Mouse (Mus musculus): ENCODE data around the gene BC030867. TPM values are rescaled to one million over a fixed set of nuclear protein-coding genes. Genes with fewer than 3 reads are reported as not detected.

Gene BC030867
- polyA plus RNA-seq, 1 experiment = 31.8 TPM

DNA sequence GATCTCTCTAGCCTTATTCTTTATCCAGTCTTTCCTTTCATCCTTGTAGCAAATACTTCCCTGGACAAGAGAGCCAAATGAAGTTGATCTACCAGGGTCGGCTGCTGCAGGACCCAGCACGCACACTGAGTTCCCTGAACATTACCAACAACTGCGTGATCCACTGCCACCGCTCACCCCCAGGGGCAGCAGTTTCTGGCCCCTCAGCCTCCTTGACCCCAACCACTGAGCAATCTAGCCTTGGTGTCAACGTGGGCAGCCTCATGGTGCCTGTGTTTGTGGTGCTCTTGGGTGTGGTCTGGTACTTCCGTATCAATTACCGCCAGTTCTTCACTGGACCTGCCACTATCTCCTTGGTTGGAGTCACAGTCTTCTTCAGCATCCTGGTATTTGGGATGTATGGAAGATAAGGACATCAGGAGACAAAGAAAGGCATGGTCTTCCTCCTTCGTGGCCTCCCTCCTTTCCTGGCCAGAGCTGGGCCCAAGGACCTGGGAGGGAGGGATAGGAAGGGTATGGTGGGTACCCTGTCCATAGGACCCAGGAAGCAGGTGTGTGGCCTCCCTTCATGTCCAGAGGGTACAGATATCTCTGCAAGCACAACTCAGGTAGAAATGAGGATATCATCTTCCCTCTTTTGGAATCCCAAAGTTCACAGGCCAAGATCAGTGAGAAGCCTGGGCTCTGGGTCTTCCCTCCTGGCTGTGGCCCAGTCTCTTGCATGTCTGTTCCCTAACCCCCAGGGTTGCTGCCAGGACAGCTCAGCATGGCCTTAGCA lies 39.5 kb downstream of the BC030867 start:
- no peaks in the 10 kb centered on the region; the same call in 1 of the 2 replicates for H3K4me1 ChIP-seq (ENCODE audit: control insufficient read depth, insufficient read depth, low read length)
- no peak overlapping the region for H3K27ac ChIP-seq (ENCODE audit: control insufficient read depth, insufficient read depth, low read depth, low read length)
- no peak overlapping the region for H3K4me3 ChIP-seq (ENCODE audit: control insufficient read depth, low read depth, low read length)
- TF ChIP-seq CTCF (IDR thresholded peaks at IDR 0.05; ENCODE audit: control insufficient read depth, insufficient read depth, insufficient replicate concordance, low read depth, low read length) = no peak
- no peak for TF ChIP-seq POLR2A (IDR thresholded peaks at IDR 0.05; ENCODE audit: control insufficient read depth, low read depth, low read length)
- peaks cover 2% of the 10 kb centered on the region; the same call in 1 of the 2 replicates for H3K36me3 ChIP-seq (ENCODE audit: control insufficient read depth, insufficient read depth, low read length)
- H3K27me3 ChIP-seq (ENCODE audit: control insufficient read depth, insufficient read depth, low read length) = no peaks in the 10 kb centered on the region

DNA sequence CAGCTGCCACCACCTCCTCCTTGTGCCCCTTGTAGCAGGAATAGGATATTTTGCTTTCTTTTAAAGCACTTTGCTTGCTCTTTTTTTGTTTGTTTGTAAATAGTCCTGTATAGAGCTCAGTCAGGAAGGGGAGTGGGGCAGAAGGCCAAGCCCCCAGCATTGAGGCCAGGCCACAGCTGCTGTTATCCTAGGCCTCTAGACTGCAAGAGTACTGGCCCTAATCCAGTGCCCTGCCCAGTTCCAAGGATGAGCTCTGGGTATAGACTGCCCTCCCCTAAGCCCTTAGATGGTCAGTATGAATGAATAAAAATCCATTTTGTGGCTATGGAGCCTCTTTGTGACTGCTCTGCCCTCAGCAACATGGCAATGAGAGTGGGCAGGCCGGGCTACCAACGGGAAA lies 40.2 kb downstream of the BC030867 start:
- no peak overlapping the region for H3K27ac ChIP-seq (ENCODE audit: control insufficient read depth, insufficient read depth, low read depth, low read length)
- no peak overlapping the region for H3K4me3 ChIP-seq (ENCODE audit: control insufficient read depth, low read depth, low read length)
- TF ChIP-seq CTCF (IDR thresholded peaks at IDR 0.05; ENCODE audit: control insufficient read depth, insufficient read depth, insufficient replicate concordance, low read depth, low read length) = no peak
- TF ChIP-seq POLR2A (IDR thresholded peaks at IDR 0.05; ENCODE audit: control insufficient read depth, low read depth, low read length) = no peak
- no peaks in the 10 kb centered on the region; the same call in 1 of the 2 replicates for H3K4me1 ChIP-seq (ENCODE audit: control insufficient read depth, insufficient read depth, low read length)
- H3K36me3 ChIP-seq (ENCODE audit: control insufficient read depth, insufficient read depth, low read length) = peaks cover 2% of the 10 kb centered on the region; the same call in 1 of the 2 replicates
- no peaks in the 10 kb centered on the region for H3K27me3 ChIP-seq (ENCODE audit: control insufficient read depth, insufficient read depth, low read length)

DNA sequence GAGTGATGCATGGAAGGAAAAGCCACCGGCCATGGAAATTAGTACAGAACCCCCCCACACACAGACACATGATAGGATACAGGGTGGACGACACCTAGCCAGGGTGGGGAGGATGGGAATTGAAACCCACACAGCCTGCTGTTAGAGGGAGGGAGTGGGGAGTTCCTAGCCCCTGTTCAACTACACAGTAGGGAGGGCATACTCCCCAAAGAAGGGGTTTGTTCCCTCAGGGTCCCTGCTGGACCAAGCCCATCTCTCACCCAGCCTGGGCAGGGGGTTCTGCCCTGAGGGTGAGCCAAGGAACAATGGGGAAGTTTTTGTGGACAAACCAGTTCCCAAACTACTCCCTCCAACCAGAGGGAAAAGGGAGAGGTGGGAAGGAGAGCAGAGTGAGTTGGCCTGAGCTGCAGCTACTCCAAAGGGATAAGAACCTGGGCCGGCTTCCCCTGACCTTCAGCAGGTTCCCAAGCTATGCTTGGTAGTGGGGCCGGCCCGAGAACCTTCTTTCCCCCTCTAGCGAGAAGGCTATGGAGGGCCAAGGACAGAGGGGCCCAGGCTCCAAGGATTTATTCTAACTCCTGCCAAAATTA lies 40.9 kb downstream of the BC030867 start:
- TF ChIP-seq CTCF (IDR thresholded peaks at IDR 0.05; ENCODE audit: control insufficient read depth, insufficient read depth, insufficient replicate concordance, low read depth, low read length) (no peak), POLR2A (IDR thresholded peaks at IDR 0.05; ENCODE audit: control insufficient read depth, low read depth, low read length) (no peak)
- Histone ChIP-seq H3K27me3 (ENCODE audit: control insufficient read depth, insufficient read depth, low read length) (no peaks in the 10 kb centered on the region), H3K27ac (ENCODE audit: control insufficient read depth, insufficient read depth, low read depth, low read length) (no peak overlapping the region), H3K4me3 (ENCODE audit: control insufficient read depth, low read depth, low read length) (no peak overlapping the region), H3K36me3 (ENCODE audit: control insufficient read depth, insufficient read depth, low read length) (peaks cover 2% of the 10 kb centered on the region; the same call in 1 of the 2 replicates), H3K4me1 (ENCODE audit: control insufficient read depth, insufficient read depth, low read length) (no peaks in the 10 kb centered on the region)

DNA sequence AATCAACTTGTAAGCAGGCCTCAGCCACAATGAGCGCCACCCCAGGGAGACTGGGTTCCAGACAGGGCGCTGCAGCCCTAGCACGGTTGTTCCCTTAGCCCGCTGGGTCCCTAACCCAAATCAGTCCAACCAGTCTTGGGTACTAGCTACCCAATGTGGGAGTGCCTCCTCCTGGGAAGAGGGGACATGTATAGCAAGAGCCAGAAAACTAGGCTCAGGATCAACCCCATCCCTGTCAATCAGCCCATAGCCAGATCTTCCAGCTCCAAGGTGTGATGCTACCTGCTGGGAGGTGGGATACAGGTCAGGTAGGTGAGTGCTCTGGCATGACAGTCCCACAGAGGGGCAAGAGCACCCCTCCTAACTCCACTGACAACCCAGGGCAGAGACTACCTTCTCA lies 41.5 kb downstream of the BC030867 start:
- Histone ChIP-seq H3K27me3 (ENCODE audit: control insufficient read depth, insufficient read depth, low read length) (no peaks in the 10 kb centered on the region), H3K27ac (ENCODE audit: control insufficient read depth, insufficient read depth, low read depth, low read length) (no peak overlapping the region), H3K4me3 (ENCODE audit: control insufficient read depth, low read depth, low read length) (no peak overlapping the region), H3K36me3 (ENCODE audit: control insufficient read depth, insufficient read depth, low read length) (peaks cover 2% of the 10 kb centered on the region; the same call in 1 of the 2 replicates), H3K4me1 (ENCODE audit: control insufficient read depth, insufficient read depth, low read length) (peaks cover 3% of the 10 kb centered on the region)
- TF ChIP-seq CTCF (IDR thresholded peaks at IDR 0.05; ENCODE audit: control insufficient read depth, insufficient read depth, insufficient replicate concordance, low read depth, low read length) (no peak), POLR2A (IDR thresholded peaks at IDR 0.05; ENCODE audit: control insufficient read depth, low read depth, low read length) (no peak)

DNA sequence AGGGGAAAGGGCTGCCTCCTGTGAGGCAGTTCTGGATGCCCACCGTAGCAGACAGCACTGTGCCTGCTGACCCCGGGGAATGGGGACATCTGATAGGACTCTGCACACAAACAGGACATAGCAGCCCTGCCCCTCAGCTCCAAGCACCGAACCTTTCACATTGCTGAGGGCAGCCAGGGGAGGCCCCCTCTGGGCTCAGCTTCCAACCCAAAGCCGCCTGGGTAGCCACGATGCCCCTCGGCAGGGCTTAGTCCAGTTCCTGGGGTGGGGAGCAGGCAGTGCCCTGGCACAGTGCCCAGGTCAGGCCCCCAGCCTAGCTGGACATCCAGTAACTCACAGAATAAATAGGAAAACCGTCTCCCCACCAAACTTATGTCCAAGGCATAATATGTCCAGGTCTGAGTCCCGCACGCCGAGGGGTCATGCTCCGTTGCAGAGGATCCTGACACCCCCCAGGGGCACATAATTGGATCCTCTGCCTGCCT lies 42.4 kb downstream of the BC030867 start:
- H3K27ac ChIP-seq (ENCODE audit: control insufficient read depth, insufficient read depth, low read depth, low read length) = no peak overlapping the region
- peaks cover 2% of the 10 kb centered on the region; the same call in 1 of the 2 replicates for H3K36me3 ChIP-seq (ENCODE audit: control insufficient read depth, insufficient read depth, low read length)
- no peak overlapping the region for H3K4me3 ChIP-seq (ENCODE audit: control insufficient read depth, low read depth, low read length)
- H3K4me1 ChIP-seq (ENCODE audit: control insufficient read depth, insufficient read depth, low read length) = peaks cover 10% of the 10 kb centered on the region
- TF ChIP-seq CTCF (IDR thresholded peaks at IDR 0.05; ENCODE audit: control insufficient read depth, insufficient read depth, insufficient replicate concordance, low read depth, low read length) = no peak
- H3K27me3 ChIP-seq (ENCODE audit: control insufficient read depth, insufficient read depth, low read length) = no peaks in the 10 kb centered on the region

DNA sequence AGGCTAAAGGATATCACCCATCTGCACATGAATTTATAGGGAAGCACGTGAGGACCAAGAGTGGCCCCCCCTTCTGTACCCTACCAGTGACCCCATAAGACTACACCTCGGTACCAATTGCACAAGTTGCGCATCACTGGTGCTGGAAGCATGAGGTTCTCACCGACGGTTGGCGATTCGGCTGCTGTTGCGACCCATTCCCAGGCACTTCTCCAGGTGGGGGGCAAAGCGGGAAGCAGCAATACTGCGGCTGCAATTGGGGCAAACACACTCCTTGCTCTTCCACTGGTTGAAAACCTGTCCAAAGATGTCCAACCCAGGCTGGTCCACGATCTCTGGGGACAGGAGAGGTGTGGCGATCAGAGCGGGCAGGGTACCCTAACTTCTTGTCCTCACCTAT lies 45.3 kb downstream of the BC030867 start:
- H3K27ac ChIP-seq (ENCODE audit: control insufficient read depth, insufficient read depth, low read depth, low read length) = no peak overlapping the region
- peaks cover 13% of the 10 kb centered on the region for H3K4me1 ChIP-seq (ENCODE audit: control insufficient read depth, insufficient read depth, low read length)
- H3K4me3 ChIP-seq (ENCODE audit: control insufficient read depth, low read depth, low read length) = no peak overlapping the region
- no peak for TF ChIP-seq POLR2A (IDR thresholded peaks at IDR 0.05; ENCODE audit: control insufficient read depth, low read depth, low read length)
- no peak for TF ChIP-seq CTCF (IDR thresholded peaks at IDR 0.05; ENCODE audit: control insufficient read depth, insufficient read depth, insufficient replicate concordance, low read depth, low read length)
- no peaks in the 10 kb centered on the region for H3K27me3 ChIP-seq (ENCODE audit: control insufficient read depth, insufficient read depth, low read length)
- H3K36me3 ChIP-seq (ENCODE audit: control insufficient read depth, insufficient read depth, low read length) = peaks cover 2% of the 10 kb centered on the region; the same call in 1 of the 2 replicates

DNA sequence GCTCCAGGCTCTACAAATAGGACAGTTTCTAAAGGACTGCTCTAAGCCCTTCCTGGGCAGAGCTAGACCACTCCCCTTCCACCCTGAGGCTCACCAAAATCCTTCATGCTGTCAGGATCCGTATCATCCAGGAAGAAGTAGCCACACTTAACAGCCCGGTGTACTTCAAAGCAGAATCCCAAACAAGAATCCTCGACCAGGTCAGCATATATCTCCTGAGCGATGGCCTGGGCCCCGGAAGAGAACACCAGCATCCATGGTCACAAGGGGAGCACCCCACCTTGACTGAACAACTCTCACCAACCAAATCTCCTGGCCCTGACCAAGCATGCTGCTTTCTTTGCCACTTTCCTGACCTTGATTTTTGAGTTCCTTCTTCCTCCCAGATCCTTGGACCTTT lies 45.7 kb downstream of the BC030867 start:
- no peaks in the 10 kb centered on the region for H3K27me3 ChIP-seq (ENCODE audit: control insufficient read depth, insufficient read depth, low read length)
- TF ChIP-seq POLR2A (IDR thresholded peaks at IDR 0.05; ENCODE audit: control insufficient read depth, low read depth, low read length) = no peak
- TF ChIP-seq CTCF (IDR thresholded peaks at IDR 0.05; ENCODE audit: control insufficient read depth, insufficient read depth, insufficient replicate concordance, low read depth, low read length) = no peak
- H3K36me3 ChIP-seq (ENCODE audit: control insufficient read depth, insufficient read depth, low read length) = peaks cover 2% of the 10 kb centered on the region; the same call in 1 of the 2 replicates
- no peak overlapping the region for H3K4me3 ChIP-seq (ENCODE audit: control insufficient read depth, low read depth, low read length)
- H3K4me1 ChIP-seq (ENCODE audit: control insufficient read depth, insufficient read depth, low read length) = peaks cover 13% of the 10 kb centered on the region
- no peak overlapping the region for H3K27ac ChIP-seq (ENCODE audit: control insufficient read depth, insufficient read depth, low read depth, low read length)

All from testis, adult 2 months (tissue).